Mouse (Mus musculus) small intestine, adult 2 months (tissue): ENCODE measurements at regions not wholly inside any gene's neighbourhood (a gene's known extent, or its start where the extent isn't known, plus 50 kb on each side); places are given as distances from the start of the nearest gene placed in this dataset.

Source experiments
- H3K27ac ChIP-seq: fragments of 200-500 bp; 2 replicates; pipeline ENCODE4 v1.5.1; 2012; ENCODE audit warnings: low read depth, low read length, control low read depth, inconsistent platforms; ENCODE audit not compliant: insufficient read depth
- H3K27me3 ChIP-seq: fragments of 200-500 bp; 2 replicates; pipeline ENCODE4 v1.6.1; 2012; ENCODE audit warnings: mild to moderate bottlenecking, moderate library complexity, low read length, inconsistent platforms; ENCODE audit not compliant: control insufficient read depth, insufficient read depth
- H3K36me3 ChIP-seq: fragments of 200-500 bp; 2 replicates; pipeline ENCODE4 v1.6.1; 2012; ENCODE audit warnings: mild to moderate bottlenecking, low read length, control low read depth, inconsistent platforms; ENCODE audit not compliant: control insufficient read depth, insufficient read depth
- H3K4me1 ChIP-seq: fragments of 200-500 bp; 2 replicates; pipeline ENCODE4 v1.6.1; 2012; ENCODE audit warnings: low read length, inconsistent platforms, mixed read lengths; ENCODE audit not compliant: control insufficient read depth, insufficient read depth, insufficient read length
- H3K4me3 ChIP-seq: fragments of 200-500 bp; 2 replicates; pipeline ENCODE4 v1.5.1; 2012; ENCODE audit warnings: low read depth, mild to moderate bottlenecking, control low read depth, inconsistent platforms, low read length, moderate library complexity
- CTCF ChIP-seq: fragments of 200-500 bp; IDR thresholded peaks from 2 replicates; pipeline ENCODE4 v1.5.1; 2012; ENCODE audit warnings: low read depth, mild to moderate bottlenecking, control low read depth, inconsistent platforms, low read length, moderate library complexity, mixed read lengths; ENCODE audit not compliant: insufficient replicate concordance, insufficient read length; ENCODE audit errors: extremely low read depth
- POLR2A ChIP-seq: fragments of 200-500 bp; IDR thresholded peaks from 2 replicates; pipeline ENCODE4 v1.6.1; 2012; ENCODE audit warnings: low read depth, mild to moderate bottlenecking, control low read depth, inconsistent platforms, low read length, moderate library complexity
- WGBS: fragments of 180-500 bp; shearing (Covaris S2); methylation state at CpG from one replicate; pipeline ENCODE4 v1.1.7; 2018; 5-methylcytosine and 5-hydroxymethylcytosine counted together

DNA sequence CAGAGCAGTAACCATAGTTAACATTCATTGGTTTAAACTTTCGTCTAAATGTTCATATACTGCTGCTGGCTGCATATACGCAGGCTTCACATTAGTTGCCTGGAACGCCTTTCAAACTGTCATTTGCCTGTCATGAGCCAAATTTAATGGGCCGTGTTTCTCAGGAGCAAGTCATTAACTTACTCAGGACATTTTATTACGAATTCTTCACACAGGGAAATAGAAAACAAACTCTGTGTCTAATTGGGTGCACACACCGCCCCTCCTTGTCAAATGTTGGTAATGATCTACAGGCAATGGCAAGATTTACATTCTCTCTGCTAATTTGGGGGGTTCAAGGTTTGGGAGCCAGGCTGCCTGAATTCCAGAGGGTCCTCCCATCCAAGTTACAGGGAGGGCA lies 364.4 kb downstream of the Agtpbp1 start:
- Histone ChIP-seq H3K27me3 (no peaks in the 10 kb centered on the region), H3K36me3 (no peaks in the 10 kb centered on the region), H3K4me1 (peaks cover 4% of the 10 kb centered on the region; the same call in 1 of the 2 replicates), H3K27ac (no peak overlapping the region), H3K4me3 (no peak overlapping the region)
- 68% methylated on average over 6 of the region's 6 CpGs for WGBS
- no peak for TF ChIP-seq CTCF
- TF ChIP-seq POLR2A = no peak

GRCm38 (mm10) chr13:59220156-59220555 lies 364.9 kb downstream of the Agtpbp1 start:
- Histone ChIP-seq H3K27ac (no peak overlapping the region), H3K36me3 (no peaks in the 10 kb centered on the region), H3K4me3 (no peak overlapping the region), H3K27me3 (no peaks in the 10 kb centered on the region), H3K4me1 (peaks cover 4% of the 10 kb centered on the region; the same call in 1 of the 2 replicates)
- TF ChIP-seq CTCF = peak; percentile 57; the same call in 1 of the 2 replicates
- TF ChIP-seq POLR2A = no peak
- 39% methylated on average over 7 of the region's 7 CpGs for WGBS

DNA sequence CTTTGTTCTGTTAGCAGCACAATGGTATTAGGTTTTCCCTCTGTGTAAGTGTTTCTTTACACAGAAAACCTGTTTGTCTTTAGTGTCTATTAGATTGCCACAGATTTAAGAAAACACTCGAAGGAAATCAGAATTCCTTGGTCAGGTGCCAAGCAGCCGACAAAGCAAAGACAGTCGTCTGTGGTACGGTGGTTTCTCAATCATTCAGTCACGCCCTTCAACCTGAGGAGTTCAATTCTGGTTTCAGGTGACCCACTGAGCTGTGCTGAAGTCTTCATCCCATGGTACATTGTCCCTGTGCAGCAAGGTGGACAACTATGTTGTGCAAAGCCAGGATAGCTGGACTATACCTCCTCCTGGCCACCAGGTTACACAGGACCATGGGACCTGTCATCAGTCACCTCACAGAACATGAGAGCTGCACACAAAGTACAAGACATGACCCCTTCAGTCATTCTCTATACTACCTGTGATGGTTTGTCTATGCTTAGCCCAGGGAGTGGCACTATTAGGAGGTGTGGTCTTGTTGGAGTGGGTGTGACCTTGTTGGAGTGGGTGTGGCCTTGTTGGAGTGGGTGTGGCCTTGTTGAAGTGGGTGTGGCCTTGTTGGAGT lies 368.2 kb downstream of the Agtpbp1 start:
- TF ChIP-seq CTCF (no peak), POLR2A (no peak)
- H3K27me3 ChIP-seq = no peaks in the 10 kb centered on the region
- no peaks in the 10 kb centered on the region for H3K36me3 ChIP-seq
- no peak overlapping the region for H3K27ac ChIP-seq
- 12% methylated on average over 5 of the region's 5 CpGs for WGBS
- peaks cover 4% of the 10 kb centered on the region; the same call in 1 of the 2 replicates for H3K4me1 ChIP-seq
- H3K4me3 ChIP-seq = no peak overlapping the region

GRCm38 (mm10) chr13:59212296-59212701 lies 372.7 kb downstream of the Agtpbp1 start:
- H3K4me3 ChIP-seq = no peak overlapping the region
- WGBS = 76% methylated on average over 15 of the region's 15 CpGs
- H3K27me3 ChIP-seq = no peaks in the 10 kb centered on the region
- H3K27ac ChIP-seq = no peak overlapping the region
- H3K36me3 ChIP-seq = no peaks in the 10 kb centered on the region
- TF ChIP-seq CTCF (no peak), POLR2A (no peak)
- peaks cover 4% of the 10 kb centered on the region; the same call in 1 of the 2 replicates for H3K4me1 ChIP-seq

- H3K4me1 ChIP-seq = no peaks in the 10 kb centered on the region
- no peaks in the 10 kb centered on the region for H3K27me3 ChIP-seq
- WGBS = 62% methylated on average over 5 of the region's 5 CpGs
- no peak overlapping the region for H3K27ac ChIP-seq
- TF ChIP-seq POLR2A (no peak), CTCF (0 out of 2 replicates have a peak, but pooled peaks have one; percentile 13)
- H3K36me3 ChIP-seq = no peaks in the 10 kb centered on the region
- no peak overlapping the region for H3K4me3 ChIP-seq
Measured at GRCm38 (mm10) chr13:59210828-59211227, 374.2 kb downstream of the Agtpbp1 start.

DNA sequence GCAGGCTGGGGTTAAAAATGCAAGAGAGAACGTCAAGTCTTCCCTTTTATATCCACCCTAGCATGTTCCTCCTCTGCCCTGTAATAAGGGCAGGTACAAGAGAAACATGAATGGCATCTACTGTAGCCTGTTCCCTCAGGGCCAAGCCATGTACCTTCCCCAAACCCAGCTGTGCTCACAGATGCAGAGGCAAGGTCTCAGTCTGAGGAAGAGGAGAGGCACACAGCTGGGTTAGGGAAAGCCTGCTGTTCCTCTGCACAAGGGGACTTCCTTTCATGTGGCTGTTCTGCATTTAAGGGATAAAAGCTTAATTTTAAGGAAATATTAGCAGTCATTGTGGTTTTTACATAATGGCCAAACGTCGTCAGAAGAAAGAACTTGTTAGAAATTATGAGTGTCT lies 378.8 kb downstream of the Agtpbp1 start:
- Histone ChIP-seq H3K36me3 (no peaks in the 10 kb centered on the region), H3K27ac (no peak overlapping the region), H3K4me3 (no peak overlapping the region), H3K4me1 (no peaks in the 10 kb centered on the region), H3K27me3 (no peaks in the 10 kb centered on the region)
- 70% methylated on average over 3 of the region's 3 CpGs for WGBS
- TF ChIP-seq CTCF (no peak), POLR2A (no peak)

- H3K4me1 ChIP-seq = no peaks in the 10 kb centered on the region
- no peak overlapping the region for H3K4me3 ChIP-seq
- TF ChIP-seq POLR2A (no peak), CTCF (no peak)
- WGBS = 78% methylated on average over 2 of the region's 2 CpGs
- H3K36me3 ChIP-seq = no peaks in the 10 kb centered on the region
- H3K27me3 ChIP-seq = no peaks in the 10 kb centered on the region
- H3K27ac ChIP-seq = no peak overlapping the region
Measured at GRCm38 (mm10) chr13:59204506-59204905, 380.5 kb downstream of the Agtpbp1 start.
